Mouse (Mus musculus) thymus, postnatal 36 days (tissue): ENCODE data around the gene Fbxo2.
"Not testable (repeated sequence)": the region's sequence is repeated elsewhere in the genome, so short reads cannot be mapped to it uniquely, and the experiment has no call there.

Experiments used
- DNase-seq, 2 experiments: peaks; one replicate each; pipeline ENCODE4 v3.0.0; 2022; ENCODE audit warnings: mixed read lengths in 2 of 2

The Fbxo2 gene

GRCm38 (mm10) chr4:148147714-148148113, 12.7 kb upstream of the Fbxo2 start:
- no peak for DNase-seq

GRCm38 (mm10) chr4:148149540-148149939, 10.9 kb upstream of the Fbxo2 start:
- DNase-seq: no peak

GRCm38 (mm10) chr4:148150242-148150641, 10.2 kb upstream of the Fbxo2 start:
- DNase-seq: no peak

GRCm38 (mm10) chr4:148150953-148151266, 9.5 kb upstream of the Fbxo2 start:
- no peak for DNase-seq

- peak; percentile 84 to 87 for DNase-seq
Measured at GRCm38 (mm10) chr4:148151267-148152168, 8.9 kb upstream of the Fbxo2 start, which contains the start of gene Fbxo6. Gene Fbxo6, minus strand, starts transcription at chr4:148152140.

- DNase-seq: no peak
Measured at GRCm38 (mm10) chr4:148152547-148152946, 7.9 kb upstream of the Fbxo2 start.

GRCm38 (mm10) chr4:148154006-148154405, 6.4 kb upstream of the Fbxo2 start:
- no peak for DNase-seq

- DNase-seq: no peak
Measured at GRCm38 (mm10) chr4:148154982-148155381, 5.4 kb upstream of the Fbxo2 start.

- DNase-seq: no peak
Measured at GRCm38 (mm10) chr4:148158436-148159348, 1.7 kb upstream of the Fbxo2 start.

- DNase-seq: peak; percentile 90 to 91
Measured at GRCm38 (mm10) chr4:148159544-148160435, 631 bp upstream of the Fbxo2 start.

GRCm38 (mm10) chr4:148164002-148164439, 3.6 kb downstream of the Fbxo2 start:
- DNase-seq: peak; percentile 76 to 82

GRCm38 (mm10) chr4:148164461-148164860, 4.0 kb downstream of the Fbxo2 start:
- no peak for DNase-seq

GRCm38 (mm10) chr4:148165551-148165950, 5.1 kb downstream of the Fbxo2 start:
- no peak for DNase-seq

- no peak for DNase-seq
Measured at GRCm38 (mm10) chr4:148166431-148166830, 6.0 kb downstream of the Fbxo2 start.

- peak; percentile 64 to 75 for DNase-seq
Measured at GRCm38 (mm10) chr4:148166986-148167385, 6.6 kb downstream of the Fbxo2 start.

- DNase-seq: peak; percentile 57 to 62
Measured at GRCm38 (mm10) chr4:148168287-148168686, 7.9 kb downstream of the Fbxo2 start.

GRCm38 (mm10) chr4:148169586-148169985, 9.2 kb downstream of the Fbxo2 start:
- no peak for DNase-seq

GRCm38 (mm10) chr4:148170842-148171241, 10.4 kb downstream of the Fbxo2 start:
- peak in 1 of 2 experiments; percentile 29 for DNase-seq

GRCm38 (mm10) chr4:148171261-148171660, 10.8 kb downstream of the Fbxo2 start:
- DNase-seq: no peak

GRCm38 (mm10) chr4:148173811-148174494, 13.5 kb downstream of the Fbxo2 start:
- DNase-seq: no peak

- no peak for DNase-seq
Measured at GRCm38 (mm10) chr4:148174495-148174862, 14.1 kb downstream of the Fbxo2 start.

GRCm38 (mm10) chr4:148176603-148177002, 16.2 kb downstream of the Fbxo2 start:
- not testable (repeated sequence) for DNase-seq
